Mouse (Mus musculus) heart, postnatal 0 days (tissue): ENCODE measurements around the gene Mrpl1.

Source experiments
- CTCF ChIP-seq: IDR thresholded peaks from 2 replicates; pipeline ENCODE4 v1.5.1; 2016; ENCODE audit warnings: antibody characterized with exemption, control low read depth, low read depth
- EP300 ChIP-seq: IDR thresholded peaks from 2 replicates; pipeline ENCODE4 v1.6.1; 2016; ENCODE audit warnings: antibody characterized with exemption, low read depth

GRCm38 (mm10) chr5:96171765-96172164 is 37.5 kb upstream of the Mrpl1 start:
- TF ChIP-seq EP300 (no peak), CTCF (no peak)
